Mouse (Mus musculus): ENCODE data around the gene Ptgis.

Ptgis gene

DNA sequence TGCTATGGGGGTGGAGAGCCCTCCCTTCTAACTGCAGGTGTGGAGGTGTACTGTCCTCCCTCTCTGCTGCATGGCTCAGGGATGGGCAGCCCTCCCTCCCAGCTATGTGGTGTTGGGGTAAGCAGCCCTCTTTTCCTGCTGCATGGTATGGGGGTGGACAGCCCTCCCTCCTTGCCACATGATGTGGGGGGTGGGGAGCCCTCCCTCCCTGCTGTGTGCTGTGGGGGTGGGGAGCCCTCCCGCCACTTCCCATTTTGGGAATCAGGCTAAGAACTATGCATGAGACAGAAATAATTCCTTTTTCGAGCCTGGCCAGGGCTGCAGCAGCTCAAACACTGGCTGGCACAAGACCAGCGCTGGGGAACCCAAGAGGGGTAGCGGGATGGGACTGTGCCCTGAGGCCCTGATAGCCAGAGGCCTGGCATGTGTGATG is 84.8 kb downstream of the Ptgis start:
- DNase-seq (ENCODE audit: low read depth, low spot score), result no peak

DNA sequence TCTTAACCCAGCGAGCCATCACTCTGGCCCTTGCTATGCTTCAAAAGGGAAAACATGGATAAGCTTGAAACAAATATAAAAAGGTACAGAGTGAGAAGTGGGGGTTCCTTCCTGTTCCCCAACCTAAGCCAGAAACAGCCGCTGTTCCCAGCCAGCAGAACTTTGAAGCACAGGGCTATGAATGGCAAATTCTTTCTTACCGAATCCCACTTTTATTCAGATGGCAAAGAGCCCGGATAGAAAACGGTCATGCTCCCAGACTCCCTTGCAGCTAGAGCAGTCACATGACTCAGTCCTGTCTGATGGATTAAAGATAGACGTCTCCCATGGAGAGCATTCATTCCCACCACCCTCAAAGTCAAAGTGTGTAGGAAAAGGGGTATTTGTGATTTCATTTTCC is 89.5 kb downstream of the Ptgis start:
- no peak for DNase-seq (ENCODE audit: low read depth, low spot score)

DNA sequence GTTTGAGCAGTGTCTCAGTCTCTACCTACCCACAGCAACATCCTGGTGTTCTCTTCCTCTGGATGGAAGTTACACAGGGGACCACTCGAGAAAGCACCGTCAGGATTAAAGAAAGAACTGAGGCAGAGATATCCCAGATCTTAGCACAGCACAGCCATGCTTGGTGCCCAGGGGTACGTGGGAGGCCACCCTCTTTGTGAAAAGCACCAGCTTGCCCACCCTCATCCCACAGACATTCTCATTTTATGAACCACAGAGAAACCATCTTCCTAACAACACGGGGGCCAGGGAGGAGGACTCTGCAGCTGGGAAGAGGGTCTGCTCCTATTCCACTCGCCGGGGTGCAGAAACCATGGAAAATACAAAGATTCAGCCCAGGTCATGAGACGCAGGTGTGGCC is 90.3 kb downstream of the Ptgis start:
- DNase-seq (ENCODE audit: low read depth, low spot score), result no peak

DNA sequence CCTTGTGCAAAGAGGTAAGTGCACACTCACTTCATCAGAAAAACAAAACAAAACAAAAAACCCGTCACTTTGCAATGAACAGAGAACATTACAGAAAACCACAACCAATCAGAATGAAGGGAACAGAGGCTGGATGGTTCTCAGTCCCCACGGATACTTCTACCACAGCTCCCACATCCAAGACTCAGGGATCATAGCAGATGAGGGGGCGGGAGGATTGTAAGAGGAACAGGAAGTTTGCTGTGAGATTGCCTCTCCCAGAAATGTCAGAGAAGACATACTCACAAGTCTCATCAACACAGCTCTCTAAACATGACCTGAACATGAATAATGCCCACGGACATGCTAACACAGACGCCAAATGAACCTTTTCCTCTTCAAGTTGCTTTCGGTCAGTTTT is 91.4 kb downstream of the Ptgis start:
- no peak for DNase-seq (ENCODE audit: low read depth, low spot score)

DNA sequence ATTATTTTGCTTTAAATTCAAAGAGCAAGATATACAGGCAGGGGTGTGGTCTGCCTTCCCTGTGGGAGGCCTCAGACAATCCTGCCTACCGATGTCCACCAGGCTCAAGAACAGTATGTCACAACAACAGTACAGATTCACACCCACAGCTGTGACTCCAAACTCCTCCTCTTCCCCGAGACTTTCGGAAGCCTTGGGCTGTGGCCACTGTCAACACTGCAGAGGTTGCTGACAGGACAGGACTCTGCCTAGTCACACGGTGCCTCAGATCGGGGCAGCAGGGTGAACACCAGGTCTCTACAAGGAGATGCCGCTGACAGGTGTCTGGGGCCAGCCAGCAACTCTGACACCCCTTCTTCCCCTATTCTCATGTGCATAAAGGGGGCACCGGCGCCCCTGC is 92.7 kb downstream of the Ptgis start:
- no peak for DNase-seq (ENCODE audit: low read depth, low spot score)

DNA sequence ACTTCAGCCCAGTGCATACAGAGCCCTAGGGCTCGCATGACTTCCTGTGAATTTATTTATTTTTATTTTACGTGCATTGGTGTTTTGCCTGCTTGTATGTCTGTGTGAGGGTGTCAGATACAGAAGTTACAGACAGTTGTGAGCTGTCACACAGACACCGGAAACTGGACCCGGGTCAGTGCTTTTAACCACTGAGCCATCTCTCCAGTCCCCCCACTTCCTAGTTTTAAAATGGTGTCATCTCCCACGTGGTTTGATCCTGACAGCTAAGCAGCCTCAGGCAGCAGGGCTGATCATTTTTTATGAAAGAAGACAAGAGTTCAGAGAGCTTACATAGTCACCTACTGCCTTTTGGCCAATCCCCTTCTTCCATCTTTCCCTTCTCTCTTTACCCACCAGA is 94.5 kb downstream of the Ptgis start:
- DNase-seq (ENCODE audit: low read depth, low spot score), result no peak

DNA sequence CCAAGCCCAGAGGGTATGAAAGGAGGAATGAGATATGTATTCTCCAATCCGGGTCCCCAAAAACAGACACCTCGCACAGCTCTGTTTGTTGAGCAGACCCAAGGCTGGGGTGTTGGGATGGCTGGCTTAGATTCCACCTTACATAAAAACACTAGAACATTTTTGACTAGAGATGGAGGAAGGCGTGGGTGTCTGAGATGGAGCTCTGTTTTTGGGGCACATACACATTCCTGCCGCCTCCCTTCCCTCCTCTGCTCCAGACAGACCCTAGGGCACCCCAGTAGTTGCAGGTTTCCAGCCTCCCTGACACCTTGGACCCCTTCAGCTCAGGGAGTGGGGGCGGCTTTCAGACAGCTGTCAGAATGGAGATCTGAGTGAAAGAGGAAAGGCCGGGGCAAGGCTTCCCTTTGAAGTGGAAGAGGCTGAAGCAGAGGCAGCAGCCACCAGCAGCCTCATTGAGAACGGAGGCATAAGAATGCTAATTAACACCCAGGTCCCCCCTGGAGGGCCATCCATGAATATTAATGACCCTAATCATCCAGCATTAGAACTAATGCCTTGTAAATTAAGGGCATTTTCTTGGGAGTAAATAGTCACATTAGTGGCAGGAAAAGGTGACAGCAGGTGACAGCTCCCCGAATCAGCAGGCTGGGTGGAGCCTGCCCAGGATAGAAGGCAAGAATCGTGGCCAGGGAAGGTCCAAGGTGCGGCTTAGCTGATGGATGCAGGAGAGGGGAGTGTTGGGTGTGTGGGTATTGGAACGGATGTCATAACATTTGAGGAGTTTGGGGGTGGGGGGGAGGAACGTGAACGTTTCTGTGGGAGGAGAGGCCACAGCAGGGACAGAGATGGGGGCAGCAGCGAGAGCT is 95.7 kb downstream of the Ptgis start:
- no peak for DNase-seq (ENCODE audit: low read depth, low spot score)

DNA sequence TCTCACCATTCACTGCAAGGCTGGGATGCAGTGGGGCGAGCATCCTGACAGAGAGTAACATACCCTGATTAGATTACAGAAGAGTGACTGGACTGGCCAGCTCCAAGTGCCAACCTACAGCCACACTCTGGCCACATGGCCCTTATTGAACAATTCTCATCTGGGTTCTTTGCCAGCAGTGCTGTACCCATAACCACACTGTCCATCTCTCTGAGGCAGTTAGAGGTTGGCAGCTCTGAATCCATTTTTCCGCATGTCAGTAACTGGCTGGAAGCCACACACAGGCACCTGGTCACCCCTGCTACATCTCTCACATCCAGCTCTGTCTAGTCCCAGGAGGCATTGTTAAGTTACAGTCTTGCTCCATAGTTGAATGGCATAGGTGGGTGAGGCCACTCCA is 96.5 kb downstream of the Ptgis start:
- no peak for DNase-seq (ENCODE audit: low read depth, low spot score)

DNA sequence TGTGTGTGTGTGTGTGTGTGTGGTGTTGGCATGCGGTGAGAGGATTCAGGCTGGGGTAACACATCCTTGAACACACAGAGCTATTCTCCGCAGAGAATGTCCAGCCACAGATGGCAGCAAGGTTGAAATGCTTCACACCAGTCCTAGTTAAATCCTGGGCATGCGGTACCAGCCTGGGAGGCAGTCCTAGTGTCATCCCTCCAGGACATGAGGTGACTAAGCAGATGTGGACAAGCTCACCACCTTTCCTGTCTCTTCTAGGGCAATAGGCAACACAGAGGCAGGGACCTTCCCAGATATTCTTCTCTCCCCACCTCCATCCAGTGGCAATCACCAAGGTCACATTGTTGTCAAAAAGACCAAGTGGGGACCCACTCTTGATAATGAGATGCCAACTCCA is 98.1 kb downstream of the Ptgis start:
- no peak for DNase-seq (ENCODE audit: low read depth, low spot score)

DNA sequence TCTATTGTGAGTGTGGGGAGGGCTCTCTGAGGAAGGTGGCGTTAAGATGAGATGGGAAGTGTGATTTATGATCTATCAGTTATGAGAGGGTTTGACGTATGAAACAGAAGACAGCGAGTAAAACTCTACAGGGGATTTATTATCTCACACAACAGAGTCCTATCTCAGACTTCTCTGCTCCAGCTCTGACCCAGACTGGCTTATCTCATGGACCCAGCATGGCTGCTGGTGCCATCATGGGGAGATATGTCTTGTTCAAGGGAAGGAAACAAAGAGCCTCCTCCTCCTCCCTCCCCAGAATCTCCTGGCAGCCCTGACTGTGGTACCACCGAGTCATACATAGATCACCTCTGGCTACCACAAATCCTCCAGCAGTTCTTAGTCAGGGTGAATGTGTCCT is 98.6 kb downstream of the Ptgis start:
- no peak for DNase-seq (ENCODE audit: low read depth, low spot score)
